Mouse (Mus musculus) midbrain, embryonic 14.5 days (tissue): ENCODE results near the gene Rpp14. TPM values are rescaled to one million over a fixed set of nuclear protein-coding genes. Genes with fewer than 3 reads are reported as not detected.

ENCODE experiments used
- ATAC-seq: fragments of 200-750 bp; cut with Nextera tagmentation; 2 replicates; pipeline ENCODE4 v1.8.0; 2017; ENCODE audit warnings: moderate number of reproducible peaks, moderate library complexity; ENCODE audit not compliant: low FRiP score, low TSS enrichment
- DNase-seq: peaks from one replicate; pipeline ENCODE4 v3.0.0-alpha.2; 2015
- H3K27ac ChIP-seq: fragments of 300-500 bp; sonication (generic); replicated peaks from 2 replicates; pipeline ENCODE4 v1.5.1; 2014; ENCODE audit warnings: mild to moderate bottlenecking, low read depth, low read length, moderate library complexity
- H3K27me3 ChIP-seq: fragments of 300-500 bp; sonication (generic); 2 replicates; pipeline ENCODE4 v1.6.1; 2014; ENCODE audit warnings: low read length, control low read depth, mixed read lengths; ENCODE audit not compliant: control insufficient read depth, insufficient read depth
- H3K36me3 ChIP-seq: fragments of 300-500 bp; sonication (generic); 2 replicates; pipeline ENCODE4 v1.6.1; 2014; ENCODE audit warnings: low read length, control low read depth; ENCODE audit not compliant: control insufficient read depth, insufficient read depth
- H3K4me1 ChIP-seq: fragments of 300-500 bp; sonication (generic); 2 replicates; pipeline ENCODE4 v1.6.1; 2014; ENCODE audit warnings: mild to moderate bottlenecking, antibody characterized with exemption, low read length, control low read depth; ENCODE audit not compliant: control insufficient read depth, insufficient read depth
- H3K4me2 ChIP-seq: fragments of 300-500 bp; sonication (generic); 2 replicates; pipeline ENCODE4 v1.6.1; 2014; ENCODE audit warnings: mild to moderate bottlenecking, low read length, moderate library complexity
- H3K4me3 ChIP-seq: fragments of 300-500 bp; sonication (generic); replicated peaks from 2 replicates; pipeline ENCODE4 v1.5.1; 2014; ENCODE audit warnings: low read depth, low read length
- H3K9ac ChIP-seq: fragments of 300-500 bp; sonication (generic); replicated peaks from 2 replicates; pipeline ENCODE4 v1.6.1; 2014; ENCODE audit warnings: mild to moderate bottlenecking, low read length, moderate library complexity
- H3K9me3 ChIP-seq: fragments of 300-500 bp; sonication (generic); 2 replicates; pipeline ENCODE4 v1.6.1; 2016; ENCODE audit warnings: low read length, control low read depth, mixed read lengths; ENCODE audit not compliant: control insufficient read depth
- WGBS: fragments of 180-500 bp; shearing (Covaris S2); extraction: QIAGEN DNeasy Blood & Tissue Kit; methylation state at CpG from one replicate; pipeline ENCODE4 v1.1.7; 2014; 5-methylcytosine and 5-hydroxymethylcytosine counted together
- polyA plus RNA-seq: library from polyadenylated mRNA; unstranded; fragments of >200 nt; fragmentation: Nextera tagmentation; extraction: Ambion mirVana; gene quantifications from 2 replicates; pipeline ENCODE4 v1.2.1, GENCODE M21; 2014

Rpp14 gene
- polyA plus RNA-seq, 1 experiment from 2014 or later, result 59.6 TPM

- H3K36me3 ChIP-seq, result peaks cover 33% of the 10 kb centered on the region
- H3K4me3 ChIP-seq, result no peak overlapping the region
- no peak overlapping the region for H3K9ac ChIP-seq
- no peaks in the 10 kb centered on the region for H3K27me3 ChIP-seq
- H3K4me1 ChIP-seq, result no peaks in the 10 kb centered on the region
- no peak overlapping the region for H3K4me2 ChIP-seq
- H3K9me3 ChIP-seq, result no peaks in the 10 kb centered on the region
- WGBS, result 87% methylated on average over 8 of the region's 8 CpGs
- DNase-seq, result no peak
- ATAC-seq, result no peak
- H3K27ac ChIP-seq, result no peak overlapping the region
Observed at GRCm38 (mm10) chr14:8132789-8133188, 52.6 kb downstream of the Rpp14 start.

GRCm38 (mm10) chr14:8134234-8134633, 54.1 kb downstream of the Rpp14 start:
- WGBS, result 72% methylated on average over 2 of the region's 2 CpGs
- no peaks in the 10 kb centered on the region for H3K27me3 ChIP-seq
- no peak overlapping the region for H3K4me3 ChIP-seq
- H3K9me3 ChIP-seq, result no peaks in the 10 kb centered on the region
- no peak overlapping the region for H3K4me2 ChIP-seq
- H3K27ac ChIP-seq, result no peak overlapping the region
- no peak overlapping the region for H3K9ac ChIP-seq
- ATAC-seq, result no peak
- no peaks in the 10 kb centered on the region for H3K4me1 ChIP-seq
- DNase-seq, result no peak
- H3K36me3 ChIP-seq, result peaks cover 46% of the 10 kb centered on the region

GRCm38 (mm10) chr14:8135130-8135529, 55.0 kb downstream of the Rpp14 start:
- no peaks in the 10 kb centered on the region for H3K27me3 ChIP-seq
- no peak overlapping the region for H3K9ac ChIP-seq
- H3K4me1 ChIP-seq, result no peaks in the 10 kb centered on the region
- no peak overlapping the region for H3K4me2 ChIP-seq
- no peak overlapping the region for H3K4me3 ChIP-seq
- DNase-seq (no peak), ATAC-seq (no peak)
- WGBS, result 85% methylated on average over 3 of the region's 3 CpGs
- peaks cover 55% of the 10 kb centered on the region for H3K36me3 ChIP-seq
- no peak overlapping the region for H3K27ac ChIP-seq
- no peaks in the 10 kb centered on the region for H3K9me3 ChIP-seq

GRCm38 (mm10) chr14:8139724-8140710, 59.9 kb downstream of the Rpp14 start:
- Histone ChIP-seq H3K4me1 (no peaks in the 10 kb centered on the region), H3K9ac (0 out of 2 replicates have a peak overlapping the region, but pooled peaks have one; percentile 6), H3K4me3 (no peak overlapping the region), H3K36me3 (peaks cover 81% of the 10 kb centered on the region), H3K4me2 (no peak overlapping the region), H3K27me3 (no peaks in the 10 kb centered on the region), H3K9me3 (no peaks in the 10 kb centered on the region), H3K27ac (0 out of 2 replicates have a peak overlapping the region, but pooled peaks have one; percentile 41)
- WGBS, result 31% methylated on average over 23 of the region's 23 CpGs
- ATAC-seq, result no peak; the same call in 1 of the 2 replicates
- peak; percentile 31 for DNase-seq

GRCm38 (mm10) chr14:8141131-8141530, 61.0 kb downstream of the Rpp14 start:
- H3K4me2 ChIP-seq, result no peak overlapping the region
- no peak overlapping the region for H3K4me3 ChIP-seq
- H3K27ac ChIP-seq, result no peak overlapping the region
- no peaks in the 10 kb centered on the region for H3K4me1 ChIP-seq
- DNase-seq, result no peak
- peaks cover 81% of the 10 kb centered on the region for H3K36me3 ChIP-seq
- H3K9me3 ChIP-seq, result no peaks in the 10 kb centered on the region
- H3K9ac ChIP-seq, result no peak overlapping the region
- no peaks in the 10 kb centered on the region for H3K27me3 ChIP-seq
- no peak for ATAC-seq
- 53% methylated on average over 2 of the region's 2 CpGs for WGBS

Other genes starting within 250 kb of the Rpp14 start
- gene Gm45521, start 123.1 kb upstream of the Rpp14 start, polyA plus RNA-seq, result not detected in 2 replicates
- gene Dnase1l3, start 85.8 kb upstream of the Rpp14 start, polyA plus RNA-seq, result 0.09 TPM in 1 of 2 replicates, not detected in the other
- 31.0 and 31.6 TPM in 2 replicates for gene Abhd6, start 77.5 kb upstream of the Rpp14 start, polyA plus RNA-seq
- gene Pxk, start 17.8 kb downstream of the Rpp14 start, polyA plus RNA-seq, result 48.4 and 57.1 TPM in 2 replicates
- gene Pdhb, start 92.7 kb downstream of the Rpp14 start, polyA plus RNA-seq, result 242 and 245 TPM in 2 replicates
- 9.1 and 11.6 TPM in 2 replicates for gene Kctd6, start 133.8 kb downstream of the Rpp14 start, polyA plus RNA-seq
- gene Acox2, start 179.0 kb downstream of the Rpp14 start, polyA plus RNA-seq, result not detected in 2 replicates
- 0.08 TPM in 2 replicates for gene Fam107a, start 237.7 kb downstream of the Rpp14 start, polyA plus RNA-seq